Mouse (Mus musculus) right cerebral cortex, adult 18-20 months (tissue): ENCODE measurements around the gene 4921536K21Rik.

ENCODE experiments used
- DNase-seq: peaks from one replicate; pipeline ENCODE4 v3.0.0; 2022; ENCODE audit warnings: mixed read lengths

4921536K21Rik gene

GRCm38 (mm10) chr11:3853481-3854034, 41.3 kb downstream of the 4921536K21Rik start:
- DNase-seq = peak; percentile 85

- no peak for DNase-seq
These were observed 41.9 kb downstream of the 4921536K21Rik start for GRCm38 (mm10) chr11:3853031-3853430.

GRCm38 (mm10) chr11:3851872-3852271, 43.0 kb downstream of the 4921536K21Rik start:
- peak; percentile 56 for DNase-seq

- DNase-seq = no peak
These were observed 44.1 kb downstream of the 4921536K21Rik start for GRCm38 (mm10) chr11:3850746-3851277.

GRCm38 (mm10) chr11:3850315-3850614, 44.6 kb downstream of the 4921536K21Rik start:
- peak; percentile 79 for DNase-seq

- no peak for DNase-seq
These were observed 45.2 kb downstream of the 4921536K21Rik start for GRCm38 (mm10) chr11:3849469-3850314.

GRCm38 (mm10) chr11:3846351-3846750, 48.5 kb downstream of the 4921536K21Rik start:
- no peak for DNase-seq

GRCm38 (mm10) chr11:3843943-3844734, 50.8 kb downstream of the 4921536K21Rik start:
- DNase-seq = no peak
